Mouse (Mus musculus) gastrocnemius, postnatal 36 days (tissue): ENCODE measurements around the gene Stim1. TPM values are rescaled to one million over a fixed set of nuclear protein-coding genes. Genes with fewer than 3 reads are reported as not detected.
A peak's percentile ranks its signal among the peaks of the same experiment; 100 is the strongest.
"Not testable (repeated sequence)": the region's sequence is repeated elsewhere in the genome, so short reads cannot be mapped to it uniquely, and the experiment has no call there.

Experiments used
- DNase-seq, 2 experiments: peaks; one replicate each; pipeline ENCODE4 v3.0.0; 2022
- intact Hi-C: fragments of 180-260 bp; cut with DNase I; formaldehyde crosslinking; loops from one replicate; pipeline ENCODE4 v1.15.1; 2025
- total RNA-seq, 2 experiments: library from RNA; stranded (reverse); gene quantifications; 2 replicates each; pipeline ENCODE4 v1.2.3; 2021

Gene Stim1
- total RNA-seq, 2 experiments from 2014 or later: 155 to 167 TPM

GRCm38 (mm10) chr7:102425933-102426685 lies 158.5 kb downstream of the Stim1 start:
- intact Hi-C loops: no loop called here

GRCm38 (mm10) chr7:102434344-102434743 lies 166.7 kb downstream of the Stim1 start:
- DNase-seq: no peak
- intact Hi-C loops: no loop called here

More at GRCm38 (mm10) chr7:102425933-102426685, 158.5 kb downstream of the Stim1 start:
- DNase-seq: no peak

- DNase-seq: no peak
- intact Hi-C loops: no loop called here
Measured at GRCm38 (mm10) chr7:102440822-102441656, 173.4 kb downstream of the Stim1 start.

- intact Hi-C loops: no loop called here
Measured at GRCm38 (mm10) chr7:102441657-102442391, 174.2 kb downstream of the Stim1 start, which contains the start of gene Rrm1. Gene Rrm1, plus strand, starts transcription at chr7:102441695.

GRCm38 (mm10) chr7:102442432-102442831 lies 174.8 kb downstream of the Stim1 start:
- intact Hi-C loops: no loop called here
- no peak for DNase-seq

More at GRCm38 (mm10) chr7:102441657-102442391, 174.2 kb downstream of the Stim1 start, which contains the start of gene Rrm1:
- peak; percentile 88 to 92 for DNase-seq

- DNase-seq: no peak
- intact Hi-C loops: no loop called here
Measured at GRCm38 (mm10) chr7:102444301-102444700, 176.7 kb downstream of the Stim1 start.

- DNase-seq: no peak
- intact Hi-C loops: no loop called here
Measured at GRCm38 (mm10) chr7:102446438-102446837, 178.8 kb downstream of the Stim1 start.

GRCm38 (mm10) chr7:102458618-102459380 lies 191.2 kb downstream of the Stim1 start:
- DNase-seq: no peak
- intact Hi-C loops: no loop called here

GRCm38 (mm10) chr7:102467566-102467965 lies 200.0 kb downstream of the Stim1 start:
- intact Hi-C loops: no loop called here

GRCm38 (mm10) chr7:102472675-102473074 lies 205.1 kb downstream of the Stim1 start:
- DNase-seq: no peak
- intact Hi-C loops: no loop called here

More at GRCm38 (mm10) chr7:102467566-102467965, 200.0 kb downstream of the Stim1 start:
- no peak for DNase-seq

GRCm38 (mm10) chr7:102476601-102477000 lies 209.0 kb downstream of the Stim1 start:
- DNase-seq: no peak
- intact Hi-C loops: no loop called here

- intact Hi-C loops: no loop called here
- no peak for DNase-seq
Measured at GRCm38 (mm10) chr7:102477377-102477776, 209.8 kb downstream of the Stim1 start.

- intact Hi-C loops: no loop called here
- DNase-seq: no peak
Measured at GRCm38 (mm10) chr7:102478425-102478824, 210.8 kb downstream of the Stim1 start.

- DNase-seq: no peak
- intact Hi-C loops: no loop called here
Measured at GRCm38 (mm10) chr7:102478926-102479325, 211.3 kb downstream of the Stim1 start.

GRCm38 (mm10) chr7:102479368-102480078 lies 211.9 kb downstream of the Stim1 start:
- DNase-seq: no peak
- intact Hi-C loops: no loop called here

GRCm38 (mm10) chr7:102480821-102481220 lies 213.2 kb downstream of the Stim1 start:
- no peak for DNase-seq
- intact Hi-C loops: no loop called here

- intact Hi-C loops: no loop called here
Measured at GRCm38 (mm10) chr7:102481579-102481978, 214.0 kb downstream of the Stim1 start, which contains the start of gene Olfr543. Gene Olfr543, minus strand, starts transcription at chr7:102481679.

GRCm38 (mm10) chr7:102483665-102484064 lies 216.1 kb downstream of the Stim1 start:
- intact Hi-C loops: no loop called here
- DNase-seq: no peak

More at GRCm38 (mm10) chr7:102481579-102481978, 214.0 kb downstream of the Stim1 start, which contains the start of gene Olfr543:
- DNase-seq: no peak

- intact Hi-C loops, DNase-seq: not testable (repeated sequence)
Measured at GRCm38 (mm10) chr7:102484766-102485165, 217.2 kb downstream of the Stim1 start.
